Mouse (Mus musculus): ENCODE data around the gene Mipep.

Gene Mipep

GRCm38 (mm10) chr14:60784427-60785315, at the start of gene Mipep:
TSS of gene Mipep (plus strand) at chr14:60784573.
- peak; percentile 96 for DNase-seq (ENCODE audit: low spot score)

GRCm38 (mm10) chr14:60735206-60735605, 49.2 kb upstream of the Mipep start:
- DNase-seq (ENCODE audit: low spot score): no peak

- DNase-seq (ENCODE audit: low spot score): no peak
Measured at GRCm38 (mm10) chr14:60735848-60736547, 48.4 kb upstream of the Mipep start.

GRCm38 (mm10) chr14:60736591-60737192, 47.7 kb upstream of the Mipep start:
- no peak for DNase-seq (ENCODE audit: low spot score)

GRCm38 (mm10) chr14:60737202-60737611, 47.2 kb upstream of the Mipep start:
- no peak for DNase-seq (ENCODE audit: low spot score)

GRCm38 (mm10) chr14:60738434-60738938, 45.9 kb upstream of the Mipep start:
- DNase-seq (ENCODE audit: low spot score): no peak

GRCm38 (mm10) chr14:60739155-60739554, 45.2 kb upstream of the Mipep start:
- no peak for DNase-seq (ENCODE audit: low spot score)

GRCm38 (mm10) chr14:60739616-60740015, 44.8 kb upstream of the Mipep start:
- DNase-seq (ENCODE audit: low spot score): no peak

- no peak for DNase-seq (ENCODE audit: low spot score)
Measured at GRCm38 (mm10) chr14:60740507-60740906, 43.9 kb upstream of the Mipep start.

- DNase-seq (ENCODE audit: low spot score): no peak
Measured at GRCm38 (mm10) chr14:60741033-60741432, 43.3 kb upstream of the Mipep start.

GRCm38 (mm10) chr14:60741490-60741981, 42.8 kb upstream of the Mipep start:
- no peak for DNase-seq (ENCODE audit: low spot score)

- DNase-seq (ENCODE audit: low spot score): no peak
Measured at GRCm38 (mm10) chr14:60743681-60744080, 40.7 kb upstream of the Mipep start.

GRCm38 (mm10) chr14:60745201-60745600, 39.2 kb upstream of the Mipep start:
- DNase-seq (ENCODE audit: low spot score): no peak

GRCm38 (mm10) chr14:60746141-60746540, 38.2 kb upstream of the Mipep start:
- no peak for DNase-seq (ENCODE audit: low spot score)

GRCm38 (mm10) chr14:60747154-60747870, 37.1 kb upstream of the Mipep start:
- DNase-seq (ENCODE audit: low spot score): no peak

GRCm38 (mm10) chr14:60749880-60750279, 34.5 kb upstream of the Mipep start:
- DNase-seq (ENCODE audit: low spot score): no peak

GRCm38 (mm10) chr14:60751581-60751980, 32.8 kb upstream of the Mipep start:
- no peak for DNase-seq (ENCODE audit: low spot score)

- DNase-seq (ENCODE audit: low spot score): no peak
Measured at GRCm38 (mm10) chr14:60752892-60753800, 31.2 kb upstream of the Mipep start.

GRCm38 (mm10) chr14:60753801-60754126, 30.6 kb upstream of the Mipep start:
- DNase-seq (ENCODE audit: low spot score): no peak

GRCm38 (mm10) chr14:60754656-60755055, 29.7 kb upstream of the Mipep start:
- no peak for DNase-seq (ENCODE audit: low spot score)

GRCm38 (mm10) chr14:60756271-60756670, 28.1 kb upstream of the Mipep start:
- no peak for DNase-seq (ENCODE audit: low spot score)

All from retina, embryonic 14.5 days (tissue).